Mouse (Mus musculus) neural tube, embryonic 13.5 days (tissue): ENCODE measurements at regions not wholly inside any gene's neighbourhood (a gene's known extent, or its start where the extent isn't known, plus 50 kb on each side); places are given as distances from the start of the nearest gene placed in this dataset.

Experiments
- ATAC-seq: fragments of 200-750 bp; cut with Nextera tagmentation; 2 replicates; pipeline ENCODE4 v1.8.0; 2017; ENCODE audit warnings: low read depth, mild to moderate bottlenecking, moderate TSS enrichment, moderate library complexity
- H3K27ac ChIP-seq: fragments of 300-500 bp; sonication (generic); replicated peaks from 2 replicates; pipeline ENCODE4 v1.5.1; 2015; ENCODE audit warnings: moderate library complexity, mild to moderate bottlenecking, inconsistent platforms
- H3K27me3 ChIP-seq: fragments of 300-500 bp; sonication (generic); 2 replicates; pipeline ENCODE4 v1.6.1; 2015; ENCODE audit warnings: mild to moderate bottlenecking, inconsistent platforms
- H3K36me3 ChIP-seq: fragments of 300-500 bp; sonication (generic); 2 replicates; pipeline ENCODE4 v1.6.1; 2015; ENCODE audit warnings: mild to moderate bottlenecking, inconsistent platforms
- H3K4me1 ChIP-seq: fragments of 300-500 bp; sonication (generic); replicated peaks from 2 replicates; pipeline ENCODE4 v1.6.1; 2015; ENCODE audit warnings: inconsistent platforms
- H3K4me2 ChIP-seq: fragments of 300-500 bp; sonication (generic); 2 replicates; pipeline ENCODE4 v1.6.1; 2015; ENCODE audit warnings: inconsistent platforms, mild to moderate bottlenecking, moderate library complexity
- H3K4me3 ChIP-seq: fragments of 300-500 bp; sonication (generic); 2 replicates; pipeline ENCODE4 v1.5.1; 2015; ENCODE audit warnings: mild to moderate bottlenecking, inconsistent platforms
- H3K9ac ChIP-seq: fragments of 300-500 bp; sonication (generic); 2 replicates; pipeline ENCODE4 v1.6.1; 2015; ENCODE audit warnings: moderate library complexity, mild to moderate bottlenecking, inconsistent platforms
- H3K9me3 ChIP-seq: fragments of 300-500 bp; sonication (generic); 2 replicates; pipeline ENCODE4 v1.6.1; 2016; ENCODE audit warnings: inconsistent platforms
- WGBS: fragments of 180-500 bp; shearing (Covaris S2); methylation state at CpG from one replicate; pipeline ENCODE4 v1.1.7; 2015; 5-methylcytosine and 5-hydroxymethylcytosine counted together

DNA sequence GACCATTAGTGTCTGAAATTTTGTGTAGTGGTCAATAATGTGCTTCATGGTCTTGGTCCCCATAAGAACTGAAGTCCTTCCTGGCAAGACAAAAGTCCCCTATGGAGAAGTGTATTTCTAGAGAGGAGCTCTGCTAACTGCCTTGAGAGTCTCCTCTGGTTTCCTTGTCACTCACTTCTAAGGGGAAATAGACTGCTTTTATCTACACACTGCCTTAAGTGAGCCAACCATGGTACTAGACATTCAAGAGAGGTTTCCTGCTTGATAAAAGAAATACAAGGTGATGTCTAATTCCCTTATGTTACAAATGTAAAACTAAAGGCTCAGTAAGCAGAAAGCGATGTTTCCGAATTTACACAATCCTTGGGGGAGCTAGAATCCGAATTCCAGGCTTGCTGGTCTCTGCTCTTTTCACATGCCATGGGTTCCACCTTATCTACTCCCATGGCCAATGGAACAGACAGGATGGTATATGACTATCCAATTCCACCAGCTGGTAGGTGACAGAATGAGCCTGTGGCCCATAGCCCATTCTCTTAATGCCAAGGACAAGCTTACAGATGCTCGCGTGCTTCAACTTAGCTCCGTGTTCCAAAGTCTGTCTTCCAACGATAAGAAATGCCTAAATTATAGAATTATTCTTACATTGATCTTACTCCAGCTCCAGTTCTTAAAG lies 305.3 kb downstream of the Fam49a start:
- no peaks in the 10 kb centered on the region for H3K9me3 ChIP-seq
- H3K36me3 ChIP-seq, result no peaks in the 10 kb centered on the region
- no peaks in the 10 kb centered on the region for H3K4me1 ChIP-seq
- H3K27ac ChIP-seq, result no peak overlapping the region
- H3K4me3 ChIP-seq, result no peak overlapping the region
- 98% methylated on average over 7 of the region's 7 CpGs for WGBS
- H3K4me2 ChIP-seq, result no peak overlapping the region
- no peak overlapping the region for H3K9ac ChIP-seq
- ATAC-seq, result no peak
- no peaks in the 10 kb centered on the region; the same call in 1 of the 2 replicates for H3K27me3 ChIP-seq

DNA sequence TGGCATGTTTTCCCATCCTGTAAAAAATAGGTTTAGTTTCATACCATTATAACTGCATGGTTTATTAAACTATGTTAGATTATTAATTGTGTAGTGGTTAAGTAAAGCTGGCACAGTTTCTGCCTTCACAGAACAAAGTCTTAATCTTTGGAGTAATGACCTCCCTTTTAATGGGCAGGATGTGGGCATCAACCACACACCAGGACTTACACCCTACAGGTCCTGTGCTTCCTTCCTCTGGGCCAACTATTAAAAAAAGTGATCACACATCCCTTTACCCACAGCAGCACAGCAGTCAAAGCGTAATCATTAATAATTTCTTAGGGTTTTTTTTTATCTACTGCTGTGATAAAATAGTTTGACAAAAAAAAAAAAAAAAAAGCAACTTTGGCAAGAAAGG lies 300.3 kb downstream of the Fam49a start:
- H3K9me3 ChIP-seq, result no peaks in the 10 kb centered on the region
- H3K4me2 ChIP-seq, result no peak overlapping the region
- no peak overlapping the region for H3K9ac ChIP-seq
- no peak overlapping the region for H3K27ac ChIP-seq
- H3K4me1 ChIP-seq, result no peaks in the 10 kb centered on the region
- H3K36me3 ChIP-seq, result no peaks in the 10 kb centered on the region
- ATAC-seq, result no peak
- 100% methylated on average over 1 of the region's 1 CpGs for WGBS
- no peak overlapping the region for H3K4me3 ChIP-seq
- no peaks in the 10 kb centered on the region; the same call in 1 of the 2 replicates for H3K27me3 ChIP-seq

DNA sequence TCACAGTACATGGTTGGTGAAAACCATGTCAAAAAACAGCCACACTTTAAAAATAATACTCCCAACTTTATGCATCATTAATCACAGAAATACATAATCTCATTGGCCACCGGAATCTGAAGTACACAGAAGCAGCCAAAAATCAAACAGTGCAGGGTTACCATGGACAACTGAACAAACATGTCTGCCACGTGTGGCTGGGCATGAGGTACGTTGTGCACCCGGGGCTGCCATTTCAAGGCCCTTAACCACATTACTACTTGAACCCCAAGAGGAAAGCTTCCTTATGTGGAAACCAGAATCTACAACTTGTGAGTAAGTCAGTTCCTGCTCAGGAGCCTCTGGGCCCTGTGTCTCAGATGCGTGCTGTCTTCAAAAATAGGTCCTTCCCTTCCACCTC lies 289.9 kb downstream of the Fam49a start:
- Histone ChIP-seq H3K4me1 (no peaks in the 10 kb centered on the region), H3K36me3 (no peaks in the 10 kb centered on the region), H3K27me3 (no peaks in the 10 kb centered on the region), H3K4me3 (no peak overlapping the region), H3K4me2 (no peak overlapping the region), H3K27ac (no peak overlapping the region), H3K9ac (no peak overlapping the region), H3K9me3 (no peaks in the 10 kb centered on the region)
- ATAC-seq, result no peak
- WGBS, result 85% methylated on average over 5 of the region's 5 CpGs

DNA sequence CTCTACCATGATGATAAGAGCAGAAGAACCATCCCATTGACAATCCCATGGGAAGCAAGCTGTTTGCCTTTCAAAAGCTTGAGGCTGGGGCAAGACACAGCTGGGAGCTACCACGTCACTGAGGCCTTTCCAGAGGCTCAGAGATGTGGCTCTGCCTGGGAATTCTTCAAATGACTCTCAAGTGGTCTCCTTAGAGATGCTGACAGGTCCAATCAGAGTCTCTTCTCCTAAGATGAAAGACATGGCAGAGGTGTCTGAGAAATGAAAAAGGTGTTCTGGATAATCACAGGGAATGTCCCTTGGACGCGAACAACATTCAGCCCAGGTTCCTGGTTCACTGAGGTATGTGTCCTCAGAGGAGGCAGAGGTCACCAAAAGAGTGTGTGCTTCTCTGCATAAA lies 287.7 kb downstream of the Fam49a start:
- Histone ChIP-seq H3K4me3 (no peak overlapping the region), H3K9ac (no peak overlapping the region), H3K9me3 (no peaks in the 10 kb centered on the region), H3K4me2 (no peak overlapping the region), H3K27me3 (no peaks in the 10 kb centered on the region), H3K27ac (no peak overlapping the region), H3K36me3 (no peaks in the 10 kb centered on the region), H3K4me1 (no peaks in the 10 kb centered on the region)
- no peak for ATAC-seq
- 84% methylated on average over 3 of the region's 3 CpGs for WGBS

DNA sequence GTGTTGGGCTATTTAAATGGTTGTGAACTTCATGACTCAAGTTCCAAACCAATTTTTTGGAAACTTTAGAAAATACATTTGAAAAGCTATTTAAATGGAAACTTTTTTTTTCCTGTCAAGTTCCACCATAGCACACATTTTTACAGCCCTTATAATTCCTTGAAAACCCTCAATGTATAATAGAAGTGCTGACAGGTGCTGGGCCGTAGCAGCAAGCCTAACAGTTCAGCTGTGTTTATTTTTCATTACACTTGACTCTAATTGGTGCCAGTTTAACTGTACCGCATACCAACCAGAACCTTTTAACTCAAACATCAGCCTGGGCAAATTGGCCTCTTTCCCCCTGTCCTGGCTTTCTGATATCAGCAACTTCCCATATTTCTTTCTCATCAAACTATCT lies 286.7 kb downstream of the Fam49a start:
- no peaks in the 10 kb centered on the region for H3K27me3 ChIP-seq
- no peak overlapping the region for H3K4me3 ChIP-seq
- no peak overlapping the region for H3K4me2 ChIP-seq
- H3K9ac ChIP-seq, result no peak overlapping the region
- no peaks in the 10 kb centered on the region for H3K4me1 ChIP-seq
- no peaks in the 10 kb centered on the region for H3K9me3 ChIP-seq
- no peak for ATAC-seq
- H3K27ac ChIP-seq, result no peak overlapping the region
- WGBS, result 75% methylated on average over 2 of the region's 2 CpGs
- H3K36me3 ChIP-seq, result no peaks in the 10 kb centered on the region

DNA sequence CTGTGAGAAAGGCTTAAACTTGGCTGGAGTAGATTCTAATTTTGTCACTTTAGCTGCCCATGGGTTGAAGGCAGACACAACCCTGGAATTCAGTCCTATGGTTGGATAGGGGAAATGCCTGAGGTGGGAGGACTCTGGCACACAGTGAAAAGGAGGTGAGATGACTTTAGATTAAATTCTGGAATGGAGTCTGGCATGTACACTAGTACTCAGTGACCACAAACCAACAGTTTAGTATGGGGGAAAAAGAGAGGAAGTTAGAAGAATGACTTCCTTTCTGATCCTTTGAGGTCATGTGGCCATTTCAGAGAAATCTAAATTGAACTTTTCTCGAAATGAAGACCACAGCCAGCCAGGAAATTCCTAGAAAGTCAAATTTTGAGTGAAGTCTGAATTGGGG lies 285.5 kb downstream of the Fam49a start:
- no peaks in the 10 kb centered on the region for H3K9me3 ChIP-seq
- no peak overlapping the region for H3K4me2 ChIP-seq
- H3K27me3 ChIP-seq, result no peaks in the 10 kb centered on the region
- ATAC-seq, result no peak
- WGBS, result 71% methylated on average over 1 of the region's 1 CpGs
- H3K27ac ChIP-seq, result no peak overlapping the region
- no peaks in the 10 kb centered on the region for H3K36me3 ChIP-seq
- no peak overlapping the region for H3K4me3 ChIP-seq
- H3K9ac ChIP-seq, result no peak overlapping the region
- no peaks in the 10 kb centered on the region for H3K4me1 ChIP-seq

DNA sequence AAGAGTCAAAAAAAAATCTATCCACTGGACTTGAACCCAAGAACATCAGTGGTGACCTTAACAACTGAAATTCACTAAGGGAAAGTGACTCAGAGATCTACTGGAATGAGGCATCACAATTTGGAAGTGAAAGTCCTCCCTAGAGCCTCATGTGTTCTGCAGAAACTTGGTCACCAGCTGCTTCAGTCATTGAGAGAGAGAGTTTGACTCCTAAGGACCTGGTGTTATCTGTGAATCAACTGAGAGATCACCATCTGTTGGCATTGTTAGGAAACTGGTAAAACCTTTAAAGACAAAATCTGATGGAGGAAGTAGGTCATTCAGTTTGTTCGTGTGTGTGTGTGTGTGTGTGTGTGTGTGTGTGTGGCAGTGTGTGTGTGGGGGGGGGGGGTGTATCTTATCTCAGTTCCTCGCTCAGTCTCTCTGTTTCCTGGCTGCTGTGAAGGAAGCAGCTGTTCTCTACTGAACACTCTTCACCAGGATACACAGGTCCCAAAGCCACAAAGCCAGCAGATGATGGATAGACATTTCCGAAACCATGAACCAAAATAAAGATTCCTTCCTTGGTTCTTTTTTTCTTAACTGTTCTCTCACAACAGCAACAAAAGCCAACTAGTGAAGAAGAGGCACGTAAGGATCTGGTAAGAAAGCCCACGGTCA lies 284.6 kb downstream of the Fam49a start:
- no peak overlapping the region for H3K4me3 ChIP-seq

DNA sequence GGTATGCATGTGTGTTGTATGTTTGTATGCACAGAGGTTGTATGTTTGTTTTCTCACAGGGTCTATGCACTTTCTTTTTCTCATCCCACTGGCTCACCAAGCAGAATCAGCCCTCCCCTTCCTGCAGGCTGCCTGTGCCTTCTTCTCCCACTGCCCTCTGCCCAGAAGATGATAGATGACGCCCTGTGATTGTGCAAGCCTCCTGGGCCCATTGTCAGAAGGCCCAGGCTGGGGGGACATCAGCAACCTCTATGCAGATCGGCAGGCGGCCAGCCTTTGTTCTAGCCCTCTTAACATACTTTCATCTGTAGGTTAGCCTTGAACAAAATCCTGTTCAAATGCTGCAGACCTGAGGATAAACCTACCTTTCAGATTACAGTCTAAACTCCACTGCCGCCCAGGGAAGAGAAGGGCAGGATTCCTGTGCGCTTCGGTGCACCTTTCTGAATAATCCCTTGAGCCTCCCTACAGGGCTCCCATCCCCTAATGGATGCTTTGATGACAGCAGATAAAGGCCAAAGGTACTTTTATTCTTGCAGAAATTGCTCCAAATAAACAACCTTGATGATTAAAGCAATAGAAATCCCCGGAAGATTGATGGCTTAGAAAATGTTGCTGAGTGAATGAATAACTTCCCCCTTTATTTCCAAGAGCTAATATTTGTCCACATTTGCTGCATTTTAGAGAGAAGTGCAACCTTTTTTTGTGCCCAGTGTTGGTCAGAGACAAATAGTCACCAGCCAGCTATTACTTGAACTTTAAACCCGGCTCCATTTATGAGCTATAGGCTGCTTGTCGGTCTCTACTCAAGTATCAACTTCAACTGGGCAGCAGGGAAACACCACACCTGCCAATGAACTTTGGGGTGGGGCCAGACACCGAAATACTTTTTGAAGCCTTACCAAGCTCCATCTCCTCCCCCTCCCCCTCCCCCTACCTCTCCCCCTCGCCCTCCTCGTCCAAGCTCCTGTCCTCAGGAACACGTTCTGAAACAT lies 279.4 kb downstream of the Fam49a start:
- no peak overlapping the region for H3K27ac ChIP-seq
- no peak for ATAC-seq
- H3K9me3 ChIP-seq, result no peaks in the 10 kb centered on the region
- H3K4me2 ChIP-seq, result no peak overlapping the region
- 43% methylated on average over 13 of the region's 13 CpGs for WGBS
- peaks cover 7% of the 10 kb centered on the region for H3K4me1 ChIP-seq
- no peak overlapping the region for H3K4me3 ChIP-seq
- H3K9ac ChIP-seq, result no peak overlapping the region
- H3K27me3 ChIP-seq, result no peaks in the 10 kb centered on the region
- H3K36me3 ChIP-seq, result no peaks in the 10 kb centered on the region

More for the DNA sequence above, 284.6 kb downstream of the Fam49a start:
- WGBS, result 84% methylated on average over 5 of the region's 5 CpGs
- no peak for ATAC-seq
- H3K9ac ChIP-seq, result no peak overlapping the region
- H3K4me2 ChIP-seq, result no peak overlapping the region
- peaks cover 2% of the 10 kb centered on the region; the same call in 1 of the 2 replicates for H3K4me1 ChIP-seq
- H3K9me3 ChIP-seq, result no peaks in the 10 kb centered on the region
- H3K27me3 ChIP-seq, result no peaks in the 10 kb centered on the region
- no peaks in the 10 kb centered on the region for H3K36me3 ChIP-seq
- H3K27ac ChIP-seq, result no peak overlapping the region

DNA sequence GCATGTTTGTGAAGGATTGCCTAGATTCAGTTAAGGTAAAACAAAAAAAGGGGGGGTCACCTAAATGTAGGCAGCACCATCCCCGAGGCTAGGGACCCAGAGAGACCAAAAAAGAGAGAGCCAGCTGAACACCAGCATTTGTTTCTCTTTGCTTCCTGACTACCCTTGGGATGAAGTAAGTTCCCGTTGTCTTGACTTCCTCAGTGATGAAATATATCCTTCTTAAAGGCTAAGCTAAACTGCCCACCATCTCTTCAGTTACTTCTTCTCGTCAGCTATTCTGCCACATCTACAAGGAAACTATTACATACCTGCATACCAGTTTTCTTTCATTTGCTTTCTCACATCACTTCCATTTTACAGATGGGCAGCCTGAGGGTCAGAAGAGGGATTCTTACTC lies 277.4 kb downstream of the Fam49a start:
- Histone ChIP-seq H3K4me3 (no peak overlapping the region), H3K4me1 (peaks cover 7% of the 10 kb centered on the region), H3K9ac (no peak overlapping the region), H3K9me3 (no peaks in the 10 kb centered on the region), H3K4me2 (no peak overlapping the region), H3K27me3 (no peaks in the 10 kb centered on the region), H3K27ac (no peak overlapping the region), H3K36me3 (no peaks in the 10 kb centered on the region)
- no peak for ATAC-seq
- 84% methylated on average over 3 of the region's 3 CpGs for WGBS

DNA sequence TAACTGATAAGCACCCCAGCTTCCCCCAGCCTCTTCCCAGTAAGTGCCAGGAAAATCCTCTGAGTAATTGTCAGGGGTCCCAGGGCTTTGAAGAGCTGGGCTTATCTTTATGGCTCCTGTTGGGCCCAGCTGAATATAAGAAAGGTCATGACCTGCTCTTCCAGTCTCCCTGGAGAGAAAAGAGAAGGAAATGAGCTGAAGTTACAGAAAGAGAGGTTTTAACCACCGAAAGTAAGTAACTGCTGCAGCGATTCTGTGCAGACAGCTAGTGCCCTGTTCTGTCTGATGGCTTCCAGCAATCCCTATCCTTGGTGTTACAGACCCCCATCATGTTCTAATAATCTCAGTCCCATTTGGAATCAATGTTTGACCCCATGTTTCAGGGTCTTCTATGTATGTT lies 272.8 kb downstream of the Fam49a start:
- H3K27me3 ChIP-seq, result no peaks in the 10 kb centered on the region
- 10% methylated on average over 2 of the region's 2 CpGs for WGBS

DNA sequence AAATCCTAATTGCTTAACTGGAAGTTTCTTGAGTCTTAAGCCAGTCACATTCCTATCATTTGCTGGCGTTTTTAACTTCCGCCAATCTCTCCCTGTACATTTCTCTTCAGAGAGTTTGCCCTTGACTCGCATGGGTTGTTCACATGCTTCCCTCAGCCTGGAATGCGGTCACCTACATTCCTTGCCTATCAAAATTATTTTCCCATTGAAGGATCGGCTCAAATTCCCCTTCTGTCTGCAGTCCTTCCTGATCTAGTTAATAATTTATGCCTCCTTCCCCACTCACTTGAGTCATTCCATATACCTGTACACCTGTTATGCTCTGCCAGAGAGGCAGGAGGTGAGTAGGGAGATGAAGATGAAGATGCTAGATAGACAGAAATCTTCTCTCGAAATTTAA lies 268.9 kb downstream of the Fam49a start:
- no peak overlapping the region for H3K9ac ChIP-seq
- H3K4me2 ChIP-seq, result no peak overlapping the region
- H3K36me3 ChIP-seq, result no peaks in the 10 kb centered on the region
- no peaks in the 10 kb centered on the region for H3K9me3 ChIP-seq
- ATAC-seq, result no peak
- H3K4me3 ChIP-seq, result no peak overlapping the region
- H3K27me3 ChIP-seq, result no peaks in the 10 kb centered on the region
- H3K27ac ChIP-seq, result no peak overlapping the region
- H3K4me1 ChIP-seq, result peaks cover 6% of the 10 kb centered on the region
- WGBS, result 85% methylated on average over 6 of the region's 6 CpGs

More for the DNA sequence above, 272.8 kb downstream of the Fam49a start:
- Histone ChIP-seq H3K27ac (no peak overlapping the region), H3K4me1 (no peaks in the 10 kb centered on the region), H3K9me3 (no peaks in the 10 kb centered on the region), H3K36me3 (no peaks in the 10 kb centered on the region), H3K9ac (no peak overlapping the region), H3K4me2 (no peak overlapping the region), H3K4me3 (no peak overlapping the region)
- no peak for ATAC-seq

DNA sequence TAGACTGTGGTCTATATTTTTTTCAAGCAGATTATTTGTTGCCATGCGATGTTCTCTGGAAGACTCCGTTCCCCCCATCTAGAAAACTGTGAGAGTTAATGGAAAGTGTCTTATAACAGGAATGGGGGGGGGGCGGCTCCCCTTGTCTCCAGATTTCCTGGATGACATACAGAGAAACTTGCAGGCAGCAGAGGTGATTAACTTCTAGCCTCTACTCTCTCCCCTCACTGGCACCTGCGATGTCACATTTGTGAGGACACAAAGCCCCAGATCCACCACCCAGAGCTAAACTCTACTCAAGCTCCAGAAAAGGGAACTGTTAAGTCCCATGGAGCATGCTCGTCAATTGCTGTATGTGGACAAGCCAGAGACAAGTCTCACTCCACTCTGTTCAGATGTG lies 267.6 kb downstream of the Fam49a start:
- H3K9me3 ChIP-seq, result no peaks in the 10 kb centered on the region
- no peak overlapping the region for H3K4me3 ChIP-seq
- H3K9ac ChIP-seq, result no peak overlapping the region
- peaks cover 6% of the 10 kb centered on the region for H3K4me1 ChIP-seq
- no peaks in the 10 kb centered on the region for H3K36me3 ChIP-seq
- H3K27ac ChIP-seq, result no peak overlapping the region
- no peak for ATAC-seq
- no peak overlapping the region for H3K4me2 ChIP-seq
- 93% methylated on average over 5 of the region's 5 CpGs for WGBS
- H3K27me3 ChIP-seq, result no peaks in the 10 kb centered on the region
